9 mouse cellular contexts compared by ENCODE assay signal in genomic region chr17:28621381-28622299, GRCm38 (mm10). TPM values are rescaled to one million over a fixed set of nuclear protein-coding genes. Genes with fewer than 3 reads are reported as not detected.
DNase-seq lines count a peak whose midpoint lies in the region; ATAC-seq and TF ChIP-seq lines count a peak whose summit lies in the region.
"Had no signal": no experiment of that assay in that cellular context is flagged by ENCODE, and none has a peak within 500 bp of the region (broad histone marks: within the 10 kb centered on the region; RNA-seq: fewer than 3 reads in every experiment).

No protein-coding gene starts in this region.

- H3K9ac ChIP-seq in MEL (ENCODE audit: control insufficient read depth, low read depth, low read length, poor library complexity, severe bottlenecking): peak overlapping the region; percentile 99
- peak overlapping the region; percentile 96 for H3K9ac ChIP-seq in hindbrain, embryonic 13.5 days

- peak overlapping the region; percentile 71 to 99 for H3K4me3 ChIP-seq in MEL (ENCODE audit: control insufficient read depth in 1 of 2, insufficient read depth in 1 of 2, low read depth in 2 of 2, low read length in 2 of 2)
- peak overlapping the region; percentile 99 for H3K4me3 ChIP-seq in hindbrain, embryonic 13.5 days

- no peaks in the 10 kb centered on the region for H3K9me3 ChIP-seq in MEL (replicated peaks; ENCODE audit: insufficient read depth, low read length)
- H3K9me3 ChIP-seq in hindbrain, embryonic 13.5 days: no peaks in the 10 kb centered on the region

- peak overlapping the region; percentile 81 for H3K4me2 ChIP-seq in hindbrain, embryonic 13.5 days

- H3K4me1 ChIP-seq in MEL (ENCODE audit: control insufficient read depth in 1 of 2, insufficient read depth in 2 of 2, low read length in 2 of 2): peaks cover 25 to 42% of the 10 kb centered on the region in 2 experiments
- peaks cover 40% of the 10 kb centered on the region for H3K4me1 ChIP-seq in hindbrain, embryonic 13.5 days (replicated peaks)

- H3K79me2 ChIP-seq in MEL (ENCODE audit: control insufficient read depth, insufficient read depth, low read length, poor library complexity): peaks cover 54% of the 10 kb centered on the region

- TF ChIP-seq RAD21 in MEL (IDR thresholded peaks at IDR 0.05; ENCODE audit: low read depth, low read length): no peak

- peaks cover 24 to 52% of the 10 kb centered on the region in 2 experiments for H3K36me3 ChIP-seq in MEL (ENCODE audit: control insufficient read depth in 1 of 2, insufficient read depth in 2 of 2, low read length in 2 of 2)
- peaks cover 13% of the 10 kb centered on the region for H3K36me3 ChIP-seq in hindbrain, embryonic 13.5 days

- TF ChIP-seq POLR2A in MEL (IDR thresholded peaks at IDR 0.05; ENCODE audit: control insufficient read depth in 1 of 2, insufficient read depth in 1 of 2, low read depth in 1 of 2, low read length in 2 of 2, poor library complexity in 1 of 2): 0 out of 4 replicates have a peak, but pooled peaks of 1 of the 2 experiments have one; percentile 16

- under 1% methylated on average over 76 of the region's 78 CpGs for WGBS in hindbrain, embryonic 13.5 days

- TF ChIP-seq CTCF in MEL (IDR thresholded peaks at IDR 0.05 in 2 of 3, conservative IDR thresholded peaks at IDR 0.05 in 1 of 3; ENCODE audit: control insufficient read depth in 1 of 3, insufficient read depth in 1 of 3, low read depth in 2 of 3, low read length in 3 of 3, poor library complexity in 1 of 3, severe bottlenecking in 1 of 3): no peak

- DNase-seq in MEL (ENCODE audit: low read depth, low spot score): peak; percentile 73
- DNase-seq in c-Kit-positive CD71-negative TER-119-negative erythroid progenitor cells, embryonic 14.5 days (ENCODE audit: low read depth): peak; percentile 44
- peak; percentile 51 to 64 for DNase-seq in frontal cortex, postnatal 10 days (ENCODE audit: low spot score in 2 of 2)
- peak; percentile 60 to 72 for DNase-seq in layer of hippocampus, postnatal 10 days (ENCODE audit: low spot score in 2 of 2)
- peak; percentile 43 for DNase-seq in lung, postnatal 36 days
- peak; percentile 74 for DNase-seq in retina, postnatal 1 day
- peak; percentile 48 for DNase-seq in urinary bladder, postnatal 14 days (ENCODE audit: low spot score)

- peak; percentile 79 for ATAC-seq in hindbrain, embryonic 13.5 days (ENCODE audit: low FRiP score)

- no peaks in the 10 kb centered on the region for H3K27me3 ChIP-seq in MEL (ENCODE audit: control insufficient read depth in 1 of 2, insufficient read depth in 2 of 2, low read length in 2 of 2)
- H3K27me3 ChIP-seq in hindbrain, embryonic 13.5 days: no peaks in the 10 kb centered on the region

- TF ChIP-seq EP300 in MEL (IDR thresholded peaks at IDR 0.05; ENCODE audit: low read depth in 1 of 2, low read length in 2 of 2): no peak

- peak overlapping the region; percentile 80 for H3K27ac ChIP-seq in MEL (ENCODE audit: control insufficient read depth, low read depth, low read length)
- H3K27ac ChIP-seq in hindbrain, embryonic 13.5 days: peak overlapping the region; percentile 93

TF ChIP-seq in MEL, 35 proteins besides CTCF, POLR2A, EP300 and RAD21:
- TF ChIP-seq SIN3A (IDR thresholded peaks at IDR 0.05; ENCODE audit: low read length) (peak; percentile 63; the same call in 1 of the 2 replicates), NRF1 (IDR thresholded peaks at IDR 0.05; ENCODE audit: insufficient read depth, low read depth, low read length, poor library complexity, severe bottlenecking) (peak; percentile 25; the same call in 1 of the 2 replicates), USF1 (IDR thresholded peaks at IDR 0.05; ENCODE audit: low read depth, low read length) (peak; percentile 69), CHD1 (IDR thresholded peaks at IDR 0.05; ENCODE audit: low read depth, low read length) (no peak), MAX (IDR thresholded peaks at IDR 0.05; ENCODE audit: low read length) (0 out of 2 replicates have a peak, but pooled peaks have one; percentile 37), UBTF (IDR thresholded peaks at IDR 0.05; ENCODE audit: borderline replicate concordance, insufficient read depth, low read depth, low read length) (no peak), TAL1 (IDR thresholded peaks at IDR 0.05; ENCODE audit: low read length) (no peak), MXI1 (IDR thresholded peaks at IDR 0.05; ENCODE audit: low read depth, low read length) (peak; percentile 70), MYC (IDR thresholded peaks at IDR 0.05; ENCODE audit: low read depth, low read length) (0 out of 2 replicates have a peak, but pooled peaks have one; percentile 17), BHLHE40 (IDR thresholded peaks at IDR 0.05; ENCODE audit: borderline replicate concordance, low read depth, low read length) (no peak), GATA1 (IDR thresholded peaks at IDR 0.05; ENCODE audit: low read depth, low read length) (no peak), ELF1 (IDR thresholded peaks at IDR 0.05; ENCODE audit: low read depth, low read length) (no peak), POLR2AphosphoS2 (IDR thresholded peaks at IDR 0.05; ENCODE audit: low read length) (no peak), MEF2A (IDR thresholded peaks at IDR 0.05; ENCODE audit: extremely low read depth, insufficient replicate concordance, low read depth, low read length, poor library complexity, severe bottlenecking) (no peak), ZC3H11A (IDR thresholded peaks at IDR 0.05; ENCODE audit: low read depth, low read length) (no peak), MYB (IDR thresholded peaks at IDR 0.05; ENCODE audit: low read depth, low read length) (no peak), RCOR1 (IDR thresholded peaks at IDR 0.05; ENCODE audit: low read depth, low read length) (no peak), ZNF384 (IDR thresholded peaks at IDR 0.05; ENCODE audit: low read depth, low read length) (no peak), TBP (IDR thresholded peaks at IDR 0.05; ENCODE audit: low read depth, low read length) (no peak), MAFK (IDR thresholded peaks at IDR 0.05; ENCODE audit: borderline replicate concordance, low read depth, low read length) (no peak), KAT2A (conservative IDR thresholded peaks at IDR 0.05; ENCODE audit: low read depth, low read length) (no peak), HCFC1 (IDR thresholded peaks at IDR 0.05; ENCODE audit: low read depth, low read length) (no peak), POLR2AphosphoS5 (IDR thresholded peaks at IDR 0.05; ENCODE audit: borderline replicate concordance, low read depth, low read length) (no peak), SMC3 (IDR thresholded peaks at IDR 0.05; ENCODE audit: low read depth, low read length) (no peak), CHD2 (IDR thresholded peaks at IDR 0.05; ENCODE audit: low read length) (no peak), E2F4 (IDR thresholded peaks at IDR 0.05; ENCODE audit: borderline replicate concordance, low read depth, low read length) (no peak), ETS1 (IDR thresholded peaks at IDR 0.05; ENCODE audit: low read depth, low read length) (no peak), MAZ (IDR thresholded peaks at IDR 0.05; ENCODE audit: low read depth, low read length) (no peak), GABPA (IDR thresholded peaks at IDR 0.05; ENCODE audit: low read depth, low read length) (no peak), TCF12 (IDR thresholded peaks at IDR 0.05; ENCODE audit: low read depth, low read length) (no peak), USF2 (IDR thresholded peaks at IDR 0.05; ENCODE audit: borderline replicate concordance in 1 of 2, insufficient read depth in 1 of 2, low read depth in 1 of 2, low read length in 2 of 2) (no peak), NELFE (IDR thresholded peaks at IDR 0.05; ENCODE audit: low read depth, low read length) (peak; percentile 28; the same call in 1 of the 2 replicates), ZMIZ1 (IDR thresholded peaks at IDR 0.05; ENCODE audit: low read depth, low read length) (no peak), ZKSCAN1 (IDR thresholded peaks at IDR 0.05; ENCODE audit: low read depth, low read length) (no peak), JUND (IDR thresholded peaks at IDR 0.05; ENCODE audit: low read depth, low read length) (no peak)

RNA-seq across cellular contexts. Expression of gene Srpk1, which starts 0.9 kb away (rescaled TPM):
- 125 and 138 TPM in 2 replicates for total RNA-seq in MEL (2012; rRNA removed)
- polyA plus RNA-seq in MEL (2012; ENCODE audit: insufficient read depth in 1 of 2, insufficient read length in 2 of 2, low read depth in 1 of 2, low replicate concordance in 2 of 2, missing spikeins in 1 of 2): 100 to 1,000 TPM; 119 to 211 TPM
- polyA plus RNA-seq in hindbrain, embryonic 13.5 days (2015; fragmentation: Nextera tagmentation; extraction: Ambion mirVana): 105 and 107 TPM in 2 replicates
- 100 to 1,000 TPM; 103 to 105 TPM for total RNA-seq in layer of hippocampus, postnatal 10 days (2021)

RNA-seq across cellular contexts. Expression of gene Lhfpl5, which starts 46.2 kb away (rescaled TPM):
- total RNA-seq in MEL (2012; rRNA removed): not detected in 2 replicates
- polyA plus RNA-seq in MEL (2012; ENCODE audit: insufficient read depth in 1 of 2, insufficient read length in 2 of 2, low read depth in 1 of 2, low replicate concordance in 2 of 2, missing spikeins in 1 of 2): under 1 TPM in 1 of 2 experiments, not detected in 1; 0.19 TPM
- polyA plus RNA-seq in hindbrain, embryonic 13.5 days (2015; fragmentation: Nextera tagmentation; extraction: Ambion mirVana): 6.4 and 7.2 TPM in 2 replicates
- 1 to 10 TPM; 6.0 to 6.1 TPM for total RNA-seq in layer of hippocampus, postnatal 10 days (2021)
- total RNA-seq: neutrophil, adult 5-6 weeks had no signal

Comparison
In these comparisons a context has a peak if more than half of its experiments do, and no peak if none do; other contexts are left out.
1. Peak in every context shown above with its lines: DNase-seq, ATAC-seq, H3K4me3 ChIP-seq and H3K27ac ChIP-seq.